Mouse (Mus musculus) liver, postnatal 0 days (tissue): Measurements from ENCODE around the gene Kifc3.

ENCODE experiments used
- CTCF ChIP-seq: sonication (generic); IDR thresholded peaks from 2 replicates; pipeline ENCODE4 v1.5.1; 2016; ENCODE audit warnings: antibody characterized with exemption, low read depth
- EP300 ChIP-seq: IDR thresholded peaks from 2 replicates; pipeline ENCODE4 v1.6.1; 2016; ENCODE audit warnings: antibody characterized with exemption, low read depth, mild to moderate bottlenecking

- TF ChIP-seq CTCF (no peak), EP300 (no peak)
Measured at GRCm38 (mm10) chr8:95176985-95177384, 25.6 kb downstream of the Kifc3 start.
